Mouse (Mus musculus): ENCODE measurements around the gene Gm10718.
"Not testable (repeated sequence)": the region's sequence is repeated elsewhere in the genome, so short reads cannot be mapped to it uniquely, and the experiment has no call there.

The Gm10718 gene

DNA sequence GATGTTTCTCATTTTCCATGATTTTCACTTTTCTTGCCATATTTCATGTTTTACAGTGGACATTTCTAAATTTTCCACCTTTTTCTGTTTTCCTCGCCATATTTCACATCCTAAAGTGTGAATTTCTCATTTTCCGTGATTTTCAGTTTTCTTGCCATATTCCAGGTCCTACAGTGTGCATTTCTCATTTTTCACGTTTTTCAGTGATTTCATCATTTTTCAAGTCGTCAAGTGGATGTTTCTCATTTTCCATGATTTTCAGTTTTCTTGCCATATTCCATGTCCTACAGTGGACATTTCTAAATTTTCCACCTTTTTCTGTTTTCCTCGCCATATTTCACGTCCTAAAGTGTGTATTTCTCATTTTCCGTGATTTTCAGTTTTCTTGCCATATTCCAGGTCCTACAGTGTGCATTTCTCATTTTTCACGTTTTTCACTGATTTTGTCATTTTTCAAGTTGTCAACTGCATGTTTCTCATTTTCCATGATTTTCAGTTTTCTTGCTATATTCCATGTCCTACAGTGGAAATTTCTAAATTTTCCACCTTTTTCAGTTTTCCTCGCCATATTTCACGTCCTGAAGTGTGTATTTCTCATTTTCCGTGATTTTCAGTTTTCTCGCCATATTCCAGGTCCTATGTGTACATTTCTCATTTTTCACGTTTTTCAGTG, at the start of gene Gm10718:
TSS of gene Gm10718 (plus strand) at position 236 of the 673 bp plus-strand sequence.
- DNase-seq (ENCODE audit: low spot score in 2 of 2): peak; percentile 20 to 24

DNA sequence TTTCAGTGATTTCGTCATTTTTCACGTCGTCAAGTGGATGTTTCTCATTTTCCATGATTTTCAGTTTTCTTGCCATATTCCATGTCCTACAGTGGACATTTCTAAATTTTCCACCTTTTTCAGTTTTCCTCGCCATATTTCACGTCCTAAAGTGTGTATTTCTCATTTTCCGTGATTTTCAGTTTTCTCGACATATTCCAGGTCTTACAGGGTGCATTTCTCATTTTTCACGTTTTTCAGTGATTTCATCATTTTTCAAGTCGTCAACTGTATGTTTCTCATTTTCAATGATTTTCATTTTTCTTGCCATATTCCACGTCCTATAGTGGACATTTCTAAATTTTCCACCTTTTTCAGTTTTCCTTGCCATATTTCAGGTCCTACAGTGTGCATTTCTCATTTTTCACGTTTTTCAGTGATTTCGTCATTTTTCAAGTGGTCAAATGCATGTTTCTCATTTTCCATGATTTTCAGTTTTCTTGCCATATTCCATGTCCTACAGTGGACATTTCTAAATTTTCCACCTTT, 22.8 kb upstream of the Gm10718 start, which contains the start of gene Gm10722:
TSS of gene Gm10722 (plus strand) at position 478 of the 528 bp plus-strand sequence.
- not testable (repeated sequence) for DNase-seq (ENCODE audit: low spot score in 2 of 2)

DNA sequence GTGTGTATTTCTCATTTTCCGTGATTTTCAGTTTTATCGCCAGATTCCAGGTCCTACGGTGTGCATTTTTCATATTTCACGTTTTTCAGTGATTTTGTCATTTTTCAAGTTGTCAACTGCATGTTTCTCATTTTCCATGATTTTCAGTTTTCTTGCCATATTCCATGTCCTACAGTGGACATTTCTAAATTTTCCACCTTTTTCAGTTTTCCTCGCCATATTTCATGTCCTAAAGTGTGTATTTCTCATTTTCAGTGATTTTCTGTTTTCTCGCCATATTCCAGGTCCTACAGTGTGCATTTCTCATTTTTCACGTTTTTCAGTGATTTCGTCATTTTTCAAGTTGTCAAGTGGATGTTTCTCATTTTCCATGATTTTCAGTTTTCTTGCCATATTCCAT, 22.3 kb upstream of the Gm10718 start:
- peak; percentile 17 to 18 for DNase-seq (ENCODE audit: low spot score in 2 of 2)

DNA sequence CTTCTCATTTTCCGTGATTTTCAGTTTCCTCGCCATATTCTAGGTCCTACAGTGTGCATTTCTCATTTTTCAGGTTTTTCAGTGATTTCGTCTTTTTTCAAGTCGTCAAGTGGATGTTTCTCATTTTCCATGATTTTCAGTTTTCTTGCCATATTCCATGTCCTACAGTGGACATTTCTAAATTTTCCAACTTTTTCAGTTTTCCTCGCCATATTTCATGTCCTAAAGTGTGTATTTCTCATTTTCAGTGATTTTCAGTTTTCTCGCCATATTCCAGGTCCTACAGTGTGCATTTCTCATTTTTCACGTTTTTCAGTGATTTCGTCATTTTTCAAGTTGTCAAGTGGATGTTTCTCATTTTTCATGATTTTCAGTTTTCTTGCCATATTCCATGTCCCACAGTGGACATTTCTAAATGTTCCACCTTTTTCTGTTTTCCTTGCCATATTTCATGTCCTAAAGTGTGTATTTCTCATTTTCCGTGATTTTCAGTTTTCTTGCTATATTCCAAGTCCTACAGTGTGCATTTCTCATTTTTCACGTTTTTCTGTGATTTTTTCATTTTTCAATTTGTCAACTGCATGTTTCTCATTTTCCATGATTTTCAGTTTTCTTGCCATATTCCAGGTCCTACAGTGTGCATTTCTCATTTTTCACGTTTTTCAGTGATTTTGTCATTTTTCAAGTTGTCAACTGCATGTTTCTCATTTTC, 21.2 kb upstream of the Gm10718 start:
- peak; percentile 100 for DNase-seq (ENCODE audit: low spot score in 2 of 2)

DNA sequence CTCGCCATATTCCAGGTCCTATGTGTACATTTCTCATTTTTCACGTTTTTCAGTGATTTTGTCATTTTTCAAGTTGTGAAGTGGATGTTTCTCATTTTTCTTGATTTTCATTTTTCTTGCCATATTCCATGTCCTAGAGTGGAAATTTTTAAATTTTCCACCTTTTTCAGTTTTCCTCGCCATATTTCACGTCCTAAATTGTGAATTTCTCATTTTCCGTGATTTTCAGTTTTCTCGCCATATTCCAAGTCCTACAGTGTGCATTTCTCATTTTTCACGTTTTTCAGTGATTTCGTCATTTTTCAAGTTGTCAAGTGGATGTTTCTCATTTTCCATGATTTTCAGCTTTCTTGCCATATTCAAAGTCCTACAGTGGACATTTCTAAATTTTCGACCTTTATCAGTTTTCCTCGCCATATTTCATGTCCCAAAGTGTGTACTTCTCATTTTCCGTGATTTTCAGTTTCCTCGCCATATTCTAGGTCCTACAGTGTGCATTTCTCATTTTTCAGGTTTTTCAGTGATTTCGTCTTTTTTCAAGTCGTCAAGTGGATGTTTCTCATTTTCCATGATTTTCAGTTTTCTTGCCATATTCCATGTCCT, 20.5 kb upstream of the Gm10718 start, which contains the start of gene Gm11168:
TSS of gene Gm11168 (plus strand) at position 553 of the 603 bp plus-strand sequence.
- peak in 1 of 2 experiments; percentile 6 for DNase-seq (ENCODE audit: low spot score in 2 of 2)

DNA sequence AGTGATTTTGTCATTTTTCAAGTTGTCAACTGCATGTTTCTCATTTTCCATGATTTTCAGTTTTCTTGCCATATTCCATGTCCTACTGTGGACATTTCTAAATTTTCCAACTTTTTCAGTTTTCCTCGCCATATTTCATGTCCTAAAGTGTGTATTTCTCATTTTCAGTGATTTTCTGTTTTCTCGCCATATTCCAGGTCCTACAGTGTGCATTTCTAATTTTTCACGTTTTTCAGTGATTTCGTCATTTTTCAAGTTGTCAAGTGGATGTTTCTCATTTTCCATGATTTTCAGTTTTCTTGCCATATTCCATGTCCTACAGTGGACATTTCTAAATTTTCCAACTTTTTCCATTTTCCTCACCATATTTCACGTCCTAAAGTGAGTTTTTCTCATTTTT, 17.2 kb upstream of the Gm10718 start:
- DNase-seq (ENCODE audit: low spot score in 2 of 2): not testable (repeated sequence)

DNA sequence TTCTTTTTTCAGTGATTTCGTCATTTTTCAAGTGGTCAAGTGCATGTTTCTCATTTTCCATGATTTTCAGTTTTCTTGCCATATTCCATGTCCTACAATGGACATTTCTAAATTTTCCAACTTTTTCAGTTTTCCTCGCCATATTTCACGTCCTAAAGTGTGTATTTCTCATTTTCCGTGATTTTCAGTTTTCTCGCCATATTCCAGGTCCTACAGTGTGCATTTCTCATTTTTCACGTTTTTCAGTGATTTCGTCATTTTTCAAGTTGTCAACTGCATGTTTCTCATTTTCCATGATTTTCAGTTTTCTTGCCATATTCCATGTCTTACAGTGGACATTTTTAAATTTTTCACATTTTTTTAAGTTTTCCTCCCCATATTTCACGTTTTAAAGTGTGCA, 16.7 kb upstream of the Gm10718 start:
- DNase-seq (ENCODE audit: low spot score in 2 of 2): peak; percentile 81 to 83

DNA sequence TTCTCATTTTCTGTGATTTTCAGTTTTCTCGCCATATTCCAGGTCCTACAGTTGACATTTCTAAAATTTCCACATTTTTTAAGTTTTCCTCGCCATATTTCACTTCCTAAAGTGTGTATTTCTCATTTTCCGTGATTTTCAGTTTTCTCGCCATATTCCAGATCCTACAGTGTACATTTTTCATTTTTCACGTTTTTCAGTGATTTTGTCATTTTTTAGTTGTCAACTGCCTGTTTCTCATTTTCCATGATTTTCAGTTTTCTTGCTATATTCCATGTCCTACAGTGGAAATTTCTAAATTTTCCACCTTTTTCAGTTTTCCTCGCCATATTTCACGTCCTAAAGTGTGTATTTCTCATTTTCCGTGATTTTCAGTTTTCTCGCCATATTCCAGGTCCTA, 16.1 kb upstream of the Gm10718 start:
- not testable (repeated sequence) for DNase-seq (ENCODE audit: low spot score in 2 of 2)

DNA sequence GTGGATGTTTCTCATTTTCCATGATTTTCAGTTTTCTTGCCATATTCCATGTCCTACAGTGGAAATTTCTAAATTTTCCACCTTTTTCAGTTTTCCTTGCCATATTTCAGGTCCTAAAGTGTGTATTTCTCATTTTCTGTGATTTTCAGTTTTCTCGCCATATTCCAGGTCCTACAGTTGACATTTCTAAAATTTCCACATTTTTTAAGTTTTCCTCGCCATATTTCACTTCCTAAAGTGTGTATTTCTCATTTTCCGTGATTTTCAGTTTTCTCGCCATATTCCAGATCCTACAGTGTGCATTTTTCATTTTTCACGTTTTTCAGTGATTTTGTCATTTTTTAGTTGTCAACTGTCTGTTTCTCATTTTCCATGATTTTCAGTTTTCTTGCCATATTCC, 14.0 kb upstream of the Gm10718 start:
- not testable (repeated sequence) for DNase-seq (ENCODE audit: low spot score in 2 of 2)

DNA sequence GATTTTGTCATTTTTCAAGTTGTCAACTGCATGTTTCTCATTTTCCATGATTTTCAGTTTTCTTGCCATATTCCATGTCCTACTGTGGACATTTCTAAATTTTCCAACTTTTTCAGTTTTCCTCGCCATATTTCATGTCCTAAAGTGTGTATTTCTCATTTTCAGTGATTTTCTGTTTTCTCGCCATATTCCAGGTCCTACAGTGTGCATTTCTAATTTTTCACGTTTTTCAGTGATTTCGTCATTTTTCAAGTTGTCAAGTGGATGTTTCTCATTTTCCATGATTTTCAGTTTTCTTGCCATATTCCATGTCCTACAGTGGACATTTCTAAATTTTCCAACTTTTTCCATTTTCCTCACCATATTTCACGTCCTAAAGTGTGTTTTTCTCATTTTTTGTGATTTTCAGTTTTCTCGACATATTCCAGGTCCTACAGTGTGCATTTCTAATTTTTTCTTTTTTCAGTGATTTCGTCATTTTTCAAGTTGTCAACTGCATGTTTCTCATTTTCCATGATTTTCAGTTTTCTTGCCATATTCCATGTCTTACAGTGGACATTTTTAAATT, 11.2 kb upstream of the Gm10718 start:
- DNase-seq (ENCODE audit: low spot score in 2 of 2): not testable (repeated sequence)

DNA sequence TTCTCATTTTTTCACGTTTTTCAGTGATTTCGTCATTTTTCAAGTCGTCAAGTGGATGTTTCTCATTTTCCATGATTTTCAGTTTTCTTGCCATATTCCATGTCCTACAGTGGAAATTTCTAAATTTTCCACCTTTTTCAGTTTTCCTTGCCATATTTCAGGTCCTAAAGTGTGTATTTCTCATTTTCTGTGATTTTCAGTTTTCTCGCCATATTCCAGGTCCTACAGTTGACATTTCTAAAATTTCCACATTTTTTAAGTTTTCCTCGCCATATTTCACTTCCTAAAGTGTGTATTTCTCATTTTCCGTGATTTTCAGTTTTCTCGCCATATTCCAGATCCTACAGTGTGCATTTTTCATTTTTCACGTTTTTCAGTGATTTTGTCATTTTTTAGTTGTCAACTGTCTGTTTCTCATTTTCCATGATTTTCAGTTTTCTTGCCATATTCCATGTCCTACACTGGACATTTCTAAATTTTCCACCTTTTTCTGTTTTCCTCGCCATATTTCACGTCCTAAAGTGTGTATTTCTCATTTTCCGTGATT, 10.5 kb upstream of the Gm10718 start, which contains the start of gene Gm10721:
TSS of gene Gm10721 (plus strand) at position 408 of the 547 bp plus-strand sequence.
- not testable (repeated sequence) for DNase-seq (ENCODE audit: low spot score in 2 of 2)

DNA sequence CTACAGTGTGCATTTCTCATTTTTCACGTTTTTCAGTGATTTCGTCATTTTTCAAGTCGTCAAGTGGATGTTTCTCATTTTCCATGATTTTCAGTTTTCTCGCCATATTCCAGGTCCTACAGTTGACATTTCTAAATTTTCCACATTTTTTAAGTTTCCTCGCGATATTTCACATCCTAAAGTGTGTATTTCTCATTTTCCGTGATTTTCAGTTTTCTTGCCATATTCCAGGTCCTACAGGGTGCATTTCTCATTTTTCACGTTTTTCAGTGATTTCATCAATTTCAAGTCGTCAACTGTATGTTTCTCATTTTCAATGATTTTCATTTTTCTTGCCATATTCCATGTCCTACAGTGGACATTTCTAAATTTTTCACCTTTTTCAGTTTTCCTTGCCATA, 8.0 kb upstream of the Gm10718 start, which contains the start of gene Gm10720:
TSS of gene Gm10720 (plus strand) at position 301 of the 400 bp plus-strand sequence.
- not testable (repeated sequence) for DNase-seq (ENCODE audit: low spot score in 2 of 2)

DNA sequence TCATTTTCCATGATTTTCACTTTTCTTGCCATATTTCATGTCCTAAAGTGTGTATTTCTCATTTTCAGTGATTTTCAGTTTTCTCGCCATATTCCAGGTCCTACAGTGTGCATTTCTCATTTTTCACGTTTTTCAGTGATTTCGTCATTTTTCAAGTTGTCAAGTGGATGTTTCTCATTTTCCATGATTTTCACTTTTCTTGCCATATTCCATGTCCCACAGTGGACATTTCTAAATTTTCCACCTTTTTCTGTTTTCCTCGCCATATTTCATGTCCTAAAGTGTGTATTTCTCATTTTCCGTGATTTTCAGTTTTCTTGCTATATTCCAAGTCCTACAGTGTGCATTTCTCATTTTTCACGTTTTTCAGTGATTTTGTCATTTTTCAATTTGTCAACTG, 7.5 kb upstream of the Gm10718 start:
- DNase-seq (ENCODE audit: low spot score in 2 of 2): peak; percentile 2 to 6

DNA sequence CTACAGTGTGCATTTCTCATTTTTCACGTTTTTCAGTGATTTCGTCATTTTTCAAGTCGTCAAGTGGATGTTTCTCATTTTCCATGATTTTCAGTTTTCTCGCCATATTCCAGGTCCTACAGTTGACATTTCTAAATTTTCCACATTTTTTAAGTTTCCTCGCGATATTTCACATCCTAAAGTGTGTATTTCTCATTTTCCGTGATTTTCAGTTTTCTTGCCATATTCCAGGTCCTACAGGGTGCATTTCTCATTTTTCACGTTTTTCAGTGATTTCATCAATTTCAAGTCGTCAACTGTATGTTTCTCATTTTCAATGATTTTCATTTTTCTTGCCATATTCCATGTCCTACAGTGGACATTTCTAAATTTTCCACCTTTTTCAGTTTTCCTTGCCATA, 6.2 kb upstream of the Gm10718 start, which contains the start of gene Gm10719:
TSS of gene Gm10719 (plus strand) at position 301 of the 400 bp plus-strand sequence.
- not testable (repeated sequence) for DNase-seq (ENCODE audit: low spot score in 2 of 2)

DNA sequence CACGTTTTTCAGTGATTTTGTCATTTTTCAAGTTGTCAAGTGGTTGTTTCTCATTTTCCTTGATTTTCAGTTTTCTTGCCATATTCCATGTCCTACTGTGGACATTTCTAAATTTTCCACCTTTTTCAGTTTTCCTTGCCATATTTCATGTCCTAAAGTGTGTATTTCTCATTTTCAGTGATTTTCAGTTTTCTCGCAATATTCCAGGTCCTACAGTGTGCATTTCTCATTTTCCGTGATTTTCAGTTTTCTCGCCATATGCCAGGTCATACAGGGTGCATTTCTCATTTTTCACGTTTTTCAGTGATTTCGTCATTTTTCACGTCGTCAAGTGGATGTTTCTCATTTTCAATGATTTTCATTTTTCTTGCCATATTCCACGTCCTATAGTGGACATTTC, 4.4 kb upstream of the Gm10718 start:
- peak; percentile 92 to 100 for DNase-seq (ENCODE audit: low spot score in 2 of 2)

DNA sequence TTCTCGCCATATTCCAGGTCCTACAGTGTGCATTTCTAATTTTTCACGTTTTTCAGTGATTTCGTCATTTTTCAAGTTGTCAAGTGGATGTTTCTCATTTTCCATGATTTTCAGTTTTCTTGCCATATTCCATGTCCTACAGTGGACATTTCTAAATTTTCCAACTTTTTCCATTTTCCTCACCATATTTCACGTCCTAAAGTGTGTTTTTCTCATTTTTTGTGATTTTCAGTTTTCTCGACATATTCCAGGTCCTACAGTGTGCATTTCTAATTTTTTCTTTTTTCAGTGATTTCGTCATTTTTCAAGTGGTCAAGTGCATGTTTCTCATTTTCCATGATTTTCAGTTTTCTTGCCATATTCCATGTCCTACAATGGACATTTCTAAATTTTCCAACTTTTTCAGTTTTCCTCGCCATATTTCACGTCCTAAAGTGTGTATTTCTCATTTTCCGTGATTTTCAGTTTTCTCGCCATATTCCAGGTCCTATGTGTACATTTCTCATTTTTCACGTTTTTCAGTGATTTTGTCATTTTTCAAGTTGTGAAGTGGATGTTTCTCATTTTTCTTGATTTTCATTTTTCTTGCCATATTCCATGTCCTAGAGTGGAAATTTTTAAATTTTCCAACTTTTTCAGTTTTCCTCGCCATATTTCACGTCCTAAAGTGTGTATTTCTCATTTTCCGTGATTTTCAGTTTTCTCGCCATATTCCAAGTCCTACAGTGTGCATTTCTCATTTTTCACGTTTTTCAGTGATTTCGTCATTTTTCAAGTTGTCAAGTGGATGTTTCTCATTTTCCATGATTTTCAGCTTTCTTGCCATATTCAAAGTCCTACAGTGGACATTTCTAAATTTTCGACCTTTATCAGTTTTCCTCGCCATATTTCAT, 3.3 kb upstream of the Gm10718 start:
- DNase-seq (ENCODE audit: low spot score in 2 of 2): peak; percentile 85

DNA sequence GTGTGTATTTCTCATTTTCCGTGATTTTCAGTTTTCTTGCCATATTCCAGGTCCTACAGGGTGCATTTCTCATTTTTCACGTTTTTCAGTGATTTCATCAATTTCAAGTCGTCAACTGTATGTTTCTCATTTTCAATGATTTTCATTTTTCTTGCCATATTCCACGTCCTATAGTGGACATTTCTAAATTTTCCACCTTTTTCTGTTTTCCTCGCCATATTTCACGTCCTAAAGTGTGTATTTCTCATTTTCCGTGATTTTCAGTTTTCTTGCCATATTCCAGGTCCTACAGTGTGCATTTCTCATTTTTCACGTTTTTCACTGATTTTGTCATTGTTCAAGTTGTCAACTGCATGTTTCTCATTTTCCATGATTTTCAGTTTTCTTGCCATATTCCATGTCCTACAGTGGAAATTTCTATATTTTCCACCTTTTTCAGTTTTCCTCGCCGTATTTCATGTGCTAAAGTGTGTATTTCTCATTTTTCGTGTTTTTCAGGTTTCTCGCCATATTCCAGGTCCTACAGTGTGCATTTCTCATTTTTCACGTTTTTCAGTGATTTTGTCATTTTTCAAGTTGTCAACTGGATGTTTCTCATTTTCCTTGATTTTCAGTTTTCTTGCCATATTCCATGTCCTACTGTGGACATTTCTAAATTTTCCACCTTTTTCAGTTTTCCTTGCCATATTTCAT, 885 bp upstream of the Gm10718 start:
- peak; percentile 59 to 72 for DNase-seq (ENCODE audit: low spot score in 2 of 2)

DNA sequence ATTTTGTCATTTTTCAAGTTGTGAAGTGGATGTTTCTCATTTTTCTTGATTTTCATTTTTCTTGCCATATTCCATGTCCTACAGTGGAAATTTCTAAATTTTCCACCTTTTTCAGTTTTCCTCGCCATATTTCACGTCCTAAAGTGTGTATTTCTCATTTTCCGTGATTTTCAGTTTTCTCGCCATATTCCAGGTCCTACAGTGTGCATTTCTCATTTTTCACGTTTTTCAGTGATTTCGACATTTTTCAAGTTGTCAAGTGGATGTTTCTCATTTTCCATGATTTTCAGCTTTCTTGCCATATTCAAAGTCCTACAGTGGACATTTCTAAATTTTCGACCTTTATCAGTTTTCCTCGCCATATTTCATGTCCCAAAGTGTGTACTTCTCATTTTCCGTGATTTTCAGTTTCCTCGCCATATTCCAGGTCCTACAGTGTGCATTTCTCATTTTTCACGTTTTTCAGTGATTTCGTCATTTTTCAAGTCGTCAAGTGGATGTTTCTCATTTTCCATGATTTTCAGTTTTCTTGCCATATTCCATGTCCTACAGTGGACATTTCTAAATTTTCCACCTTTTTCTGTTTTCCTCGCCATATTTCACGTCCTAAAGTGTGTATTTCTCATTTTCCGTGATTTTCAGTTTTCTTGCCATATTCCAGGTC, 770 bp downstream of the Gm10718 start:
- DNase-seq (ENCODE audit: low spot score in 2 of 2): peak; percentile 82 to 86

DNA sequence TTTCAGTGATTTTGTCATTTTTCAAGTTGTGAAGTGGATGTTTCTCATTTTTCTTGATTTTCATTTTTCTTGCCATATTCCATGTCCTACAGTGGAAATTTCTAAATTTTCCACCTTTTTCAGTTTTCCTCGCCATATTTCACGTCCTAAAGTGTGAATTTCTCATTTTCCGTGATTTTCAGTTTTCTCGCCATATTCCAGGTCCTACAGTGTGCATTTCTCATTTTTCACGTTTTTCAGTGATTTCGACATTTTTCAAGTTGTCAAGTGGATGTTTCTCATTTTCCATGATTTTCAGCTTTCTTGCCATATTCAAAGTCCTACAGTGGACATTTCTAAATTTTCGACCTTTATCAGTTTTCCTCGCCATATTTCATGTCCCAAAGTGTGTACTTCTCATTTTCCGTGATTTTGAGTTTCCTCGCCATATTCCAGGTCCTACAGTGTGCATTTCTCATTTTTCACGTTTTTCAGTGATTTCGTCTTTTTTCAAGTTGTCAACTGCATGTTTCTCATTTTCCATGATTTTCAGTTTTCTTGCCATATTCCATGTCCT, 1.6 kb downstream of the Gm10718 start, which contains the start of gene Gm10717:
TSS of gene Gm10717 (plus strand) at position 506 of the 556 bp plus-strand sequence.
- peak; percentile 64 for DNase-seq (ENCODE audit: low spot score in 2 of 2)
